Mouse (Mus musculus) forebrain, embryonic 12.5 days (tissue): ENCODE results near the gene Fam72a. TPM values are rescaled to one million over a fixed set of nuclear protein-coding genes. Genes with fewer than 3 reads are reported as not detected.
"Not testable (repeated sequence)": the region's sequence is repeated elsewhere in the genome, so short reads cannot be mapped to it uniquely, and the experiment has no call there.

Experiments
- ATAC-seq: fragments of 200-750 bp; cut with Nextera tagmentation; 2 replicates; pipeline ENCODE4 v1.8.0; 2017; ENCODE audit warnings: moderate TSS enrichment; ENCODE audit not compliant: low FRiP score
- H3K27ac ChIP-seq: fragments of 300-500 bp; sonication (generic); 2 replicates; pipeline ENCODE4 v1.5.1; 2016; ENCODE audit warnings: mild to moderate bottlenecking
- H3K27me3 ChIP-seq: fragments of 300-500 bp; sonication (generic); 2 replicates; pipeline ENCODE4 v1.6.1; 2016; ENCODE audit warnings: mild to moderate bottlenecking
- H3K36me3 ChIP-seq: fragments of 300-500 bp; sonication (generic); replicated peaks from 2 replicates; pipeline ENCODE4 v1.6.1; 2016; ENCODE audit warnings: mild to moderate bottlenecking
- H3K4me1 ChIP-seq: fragments of 300-500 bp; sonication (generic); 2 replicates; pipeline ENCODE4 v1.6.1; 2016
- H3K4me2 ChIP-seq: fragments of 300-500 bp; sonication (generic); 2 replicates; pipeline ENCODE4 v1.6.1; 2016; ENCODE audit warnings: mild to moderate bottlenecking, moderate library complexity
- H3K4me3 ChIP-seq: fragments of 300-500 bp; sonication (generic); replicated peaks from 2 replicates; pipeline ENCODE4 v1.5.1; 2016; ENCODE audit warnings: mild to moderate bottlenecking
- H3K9ac ChIP-seq: fragments of 300-500 bp; sonication (generic); 2 replicates; pipeline ENCODE4 v1.6.1; 2016; ENCODE audit warnings: mild to moderate bottlenecking
- H3K9me3 ChIP-seq: fragments of 300-500 bp; sonication (generic); 2 replicates; pipeline ENCODE4 v1.6.1; 2016
- WGBS: fragments of 180-500 bp; shearing (Covaris S2); methylation state at CpG from one replicate; pipeline ENCODE4 v1.1.7; 2016; 5-methylcytosine and 5-hydroxymethylcytosine counted together
- microRNA-seq: library from miRNA; unstranded; fragments of <30 nt; microRNA quantifications from one replicate; pipeline ENCODE4, GENCODE M21; 2017
- polyA plus RNA-seq: library from polyadenylated mRNA; unstranded; fragments of >200 nt; fragmentation: Nextera tagmentation; extraction: Ambion mirVana; gene quantifications from 2 replicates; pipeline ENCODE4 v1.2.1, GENCODE M21; 2016

The Fam72a gene
- polyA plus RNA-seq, 1 experiment from 2014 or later: 5.5 TPM

DNA sequence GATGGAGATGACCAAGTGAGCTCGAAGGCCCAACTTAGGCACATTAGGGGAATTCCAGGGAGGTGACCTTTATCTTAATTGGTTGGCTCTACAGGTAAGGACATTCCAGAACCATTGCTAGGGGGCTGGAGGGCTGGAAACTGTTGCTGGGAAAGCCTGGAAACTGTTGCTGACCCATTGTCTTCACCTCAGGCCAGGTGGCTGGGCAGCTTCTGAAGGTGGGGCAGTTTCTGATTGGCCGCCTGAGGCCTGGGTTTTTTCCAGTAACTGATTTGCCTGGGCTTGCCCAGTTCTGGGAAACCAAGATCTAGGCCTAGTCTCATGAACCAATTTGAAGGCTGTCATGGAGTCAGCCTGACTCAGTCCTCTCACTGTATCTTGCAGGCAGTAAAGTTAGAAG, 34.4 kb downstream of the Fam72a start:
- 96% methylated on average over 2 of the region's 2 CpGs for WGBS
- H3K27me3 ChIP-seq: no peaks in the 10 kb centered on the region
- H3K9ac ChIP-seq: no peak overlapping the region
- no peak overlapping the region for H3K27ac ChIP-seq
- H3K4me3 ChIP-seq: no peak overlapping the region
- no peak for ATAC-seq
- H3K36me3 ChIP-seq: no peaks in the 10 kb centered on the region
- no peaks in the 10 kb centered on the region for H3K4me1 ChIP-seq
- H3K4me2 ChIP-seq: no peak overlapping the region
- no peaks in the 10 kb centered on the region for H3K9me3 ChIP-seq

- not testable (repeated sequence) for H3K27ac ChIP-seq, H3K36me3 ChIP-seq, H3K9ac ChIP-seq, H3K4me3 ChIP-seq, H3K9me3 ChIP-seq, H3K4me2 ChIP-seq, H3K27me3 ChIP-seq, H3K4me1 ChIP-seq
- ATAC-seq: peak; percentile 27; the same call in 1 of the 2 replicates
- WGBS: 36% methylated on average over 11 of the region's 11 CpGs
These were observed 38.4 kb downstream of the Fam72a start for GRCm38 (mm10) chr1:131566056-131566455.

GRCm38 (mm10) chr1:131569721-131570120, 42.0 kb downstream of the Fam72a start:
- no peaks in the 10 kb centered on the region for H3K4me1 ChIP-seq
- H3K4me2 ChIP-seq: no peak overlapping the region
- no peak overlapping the region for H3K27ac ChIP-seq
- no peaks in the 10 kb centered on the region for H3K36me3 ChIP-seq
- H3K9me3 ChIP-seq: no peaks in the 10 kb centered on the region
- H3K9ac ChIP-seq: no peak overlapping the region
- 95% methylated on average over 6 of the region's 6 CpGs for WGBS
- no peaks in the 10 kb centered on the region for H3K27me3 ChIP-seq
- H3K4me3 ChIP-seq: no peak overlapping the region
- no peak for ATAC-seq

- ATAC-seq: no peak
- H3K4me3 ChIP-seq: no peak overlapping the region
- no peaks in the 10 kb centered on the region for H3K4me1 ChIP-seq
- H3K27me3 ChIP-seq: no peaks in the 10 kb centered on the region
- WGBS: 86% methylated on average over 4 of the region's 4 CpGs
- H3K9me3 ChIP-seq: no peaks in the 10 kb centered on the region
- no peaks in the 10 kb centered on the region for H3K36me3 ChIP-seq
- no peak overlapping the region for H3K4me2 ChIP-seq
- no peak overlapping the region for H3K27ac ChIP-seq
- no peak overlapping the region for H3K9ac ChIP-seq
These were observed 42.7 kb downstream of the Fam72a start for GRCm38 (mm10) chr1:131570391-131570790.

- no peak overlapping the region for H3K4me2 ChIP-seq
- H3K4me3 ChIP-seq: no peak overlapping the region
- no peak overlapping the region for H3K9ac ChIP-seq
- no peak overlapping the region for H3K27ac ChIP-seq
- no peaks in the 10 kb centered on the region for H3K27me3 ChIP-seq
- H3K4me1 ChIP-seq: no peaks in the 10 kb centered on the region
- no peak for ATAC-seq
- no peaks in the 10 kb centered on the region for H3K36me3 ChIP-seq
- no peaks in the 10 kb centered on the region for H3K9me3 ChIP-seq
- 91% methylated on average over 14 of the region's 14 CpGs for WGBS
These were observed 46.0 kb downstream of the Fam72a start for GRCm38 (mm10) chr1:131573721-131574120.

- ATAC-seq: no peak
- Histone ChIP-seq H3K4me1 (no peaks in the 10 kb centered on the region), H3K9me3 (no peaks in the 10 kb centered on the region), H3K9ac (no peak overlapping the region), H3K27me3 (no peaks in the 10 kb centered on the region), H3K36me3 (no peaks in the 10 kb centered on the region), H3K27ac (no peak overlapping the region), H3K4me2 (no peak overlapping the region), H3K4me3 (no peak overlapping the region)
- 88% methylated on average over 17 of the region's 17 CpGs for WGBS
These were observed 51.4 kb downstream of the Fam72a start for GRCm38 (mm10) chr1:131578943-131579680.

GRCm38 (mm10) chr1:131580389-131580788, 52.7 kb downstream of the Fam72a start:
- Histone ChIP-seq H3K9ac (no peak overlapping the region), H3K9me3 (no peaks in the 10 kb centered on the region), H3K27ac (no peak overlapping the region), H3K4me2 (no peak overlapping the region), H3K4me1 (no peaks in the 10 kb centered on the region), H3K27me3 (no peaks in the 10 kb centered on the region), H3K36me3 (no peaks in the 10 kb centered on the region), H3K4me3 (no peak overlapping the region)
- no peak for ATAC-seq
- 61% methylated on average over 4 of the region's 4 CpGs for WGBS

- H3K4me2 ChIP-seq: no peak overlapping the region
- ATAC-seq: no peak
- WGBS: 91% methylated on average over 3 of the region's 3 CpGs
These were observed 55.9 kb downstream of the Fam72a start for GRCm38 (mm10) chr1:131583598-131583997.

GRCm38 (mm10) chr1:131586836-131587235, 59.1 kb downstream of the Fam72a start:
- Histone ChIP-seq H3K4me2 (no peak overlapping the region), H3K4me3 (no peak overlapping the region), H3K27me3 (no peaks in the 10 kb centered on the region), H3K9me3 (no peaks in the 10 kb centered on the region), H3K9ac (no peak overlapping the region), H3K4me1 (no peaks in the 10 kb centered on the region), H3K27ac (no peak overlapping the region), H3K36me3 (no peaks in the 10 kb centered on the region)
- 89% methylated on average over 8 of the region's 8 CpGs for WGBS
- no peak for ATAC-seq

More at GRCm38 (mm10) chr1:131583598-131583997, 55.9 kb downstream of the Fam72a start:
- H3K4me3 ChIP-seq: no peak overlapping the region
- H3K27me3 ChIP-seq: no peaks in the 10 kb centered on the region
- no peaks in the 10 kb centered on the region for H3K36me3 ChIP-seq
- no peaks in the 10 kb centered on the region for H3K4me1 ChIP-seq
- no peaks in the 10 kb centered on the region for H3K9me3 ChIP-seq
- no peak overlapping the region for H3K9ac ChIP-seq
- no peak overlapping the region for H3K27ac ChIP-seq

Small RNAs within 50 kb of the gene (microRNA-seq; reads per million reads assigned to microRNA genes)
- not detected for gene Gm24273

Other genes with a start within 250 kb of the Fam72a start
- 0.72 and 0.88 TPM in 2 replicates for gene Ikbke, start 248.3 kb upstream of the Fam72a start, polyA plus RNA-seq
- gene Srgap2, start 551 bp upstream of the Fam72a start, polyA plus RNA-seq: 17.1 and 22.9 TPM in 2 replicates
- not detected in 2 replicates for gene Avpr1b, start 71.3 kb downstream of the Fam72a start, polyA plus RNA-seq
- gene Ctse, start 110.4 kb downstream of the Fam72a start, polyA plus RNA-seq: not detected in 2 replicates
- 0.19 and 0.43 TPM in 2 replicates for gene Rab7b, start 160.8 kb downstream of the Fam72a start, polyA plus RNA-seq
- not detected in 2 replicates for gene Slc26a9, start 216.1 kb downstream of the Fam72a start, polyA plus RNA-seq